Mouse (Mus musculus) T-helper 1 cell (primary cell): Measurements from ENCODE around the gene Tsc2.

Experiments
- in situ Hi-C: fragments of 300-600 bp; cut with MboI, MseI; formaldehyde crosslinking; loops from one replicate; pipeline ENCODE4 v1.15.1; 2025; ENCODE audit warnings: high pct_unique_total_duplicates

Gene Tsc2

DNA sequence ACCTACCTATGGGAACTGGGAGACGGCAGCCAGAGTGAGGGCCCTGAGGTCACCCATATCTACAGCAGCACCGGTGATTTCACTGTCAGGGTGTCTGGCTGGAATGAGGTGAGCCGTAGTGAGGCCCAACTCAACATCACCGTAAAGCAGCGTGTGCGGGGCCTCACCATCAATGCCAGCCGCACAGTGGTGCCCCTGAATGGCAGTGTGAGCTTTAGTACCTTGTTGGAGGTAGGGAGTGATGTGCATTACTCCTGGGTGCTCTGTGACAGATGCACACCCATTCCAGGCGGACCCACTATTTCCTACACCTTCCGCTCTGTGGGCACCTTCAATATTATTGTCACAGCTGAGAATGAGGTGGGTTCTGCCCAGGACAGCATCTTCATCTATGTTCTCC lies 58.6 kb downstream of the Tsc2 start:
- in situ Hi-C loops = no loop called here

DNA sequence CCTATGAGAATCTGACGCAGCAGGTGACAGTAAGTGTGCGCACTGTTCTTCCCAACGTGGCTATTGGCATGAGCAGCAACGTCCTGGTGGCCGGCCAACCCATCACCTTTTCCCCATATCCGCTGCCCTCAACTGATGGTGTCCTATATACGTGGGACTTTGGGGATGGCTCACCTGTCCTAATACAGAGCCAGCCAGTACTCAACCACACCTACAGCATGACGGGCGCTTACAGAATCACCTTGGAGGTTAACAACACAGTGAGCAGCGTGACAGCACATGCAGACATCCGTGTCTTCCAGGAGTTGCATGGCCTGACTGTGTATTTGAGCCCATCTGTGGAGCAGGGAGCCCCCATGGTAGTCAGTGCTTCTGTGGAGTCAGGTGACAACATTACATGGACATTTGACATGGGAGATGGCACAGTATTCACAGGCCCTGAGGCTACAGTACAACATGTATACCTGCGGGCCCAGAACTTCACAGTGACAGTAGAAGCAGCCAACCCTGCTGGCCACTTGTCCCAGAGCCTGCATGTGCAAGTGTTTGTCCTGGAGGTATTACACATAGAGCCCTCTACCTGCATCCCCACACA lies 59.7 kb downstream of the Tsc2 start:
- in situ Hi-C loops = no loop called here

DNA sequence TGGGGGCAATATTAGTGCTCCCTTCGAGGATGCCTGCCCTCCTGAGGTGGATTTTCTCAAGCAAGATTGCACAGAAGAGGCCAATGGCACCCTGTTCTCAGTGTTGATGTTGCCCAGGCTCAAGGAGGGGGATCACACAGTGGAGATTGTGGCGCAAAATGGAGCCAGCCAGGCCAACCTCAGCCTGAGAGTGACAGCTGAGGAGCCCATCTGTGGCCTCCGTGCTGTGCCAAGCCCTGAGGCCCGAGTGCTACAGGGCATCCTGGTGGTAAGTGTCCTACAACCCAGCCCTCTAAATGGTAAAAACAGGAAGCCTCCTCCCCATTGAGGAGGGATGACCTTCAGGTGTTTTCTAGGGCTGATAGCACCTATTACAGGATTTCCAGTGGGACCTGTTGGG lies 62.6 kb downstream of the Tsc2 start:
- in situ Hi-C loops = no loop called here

DNA sequence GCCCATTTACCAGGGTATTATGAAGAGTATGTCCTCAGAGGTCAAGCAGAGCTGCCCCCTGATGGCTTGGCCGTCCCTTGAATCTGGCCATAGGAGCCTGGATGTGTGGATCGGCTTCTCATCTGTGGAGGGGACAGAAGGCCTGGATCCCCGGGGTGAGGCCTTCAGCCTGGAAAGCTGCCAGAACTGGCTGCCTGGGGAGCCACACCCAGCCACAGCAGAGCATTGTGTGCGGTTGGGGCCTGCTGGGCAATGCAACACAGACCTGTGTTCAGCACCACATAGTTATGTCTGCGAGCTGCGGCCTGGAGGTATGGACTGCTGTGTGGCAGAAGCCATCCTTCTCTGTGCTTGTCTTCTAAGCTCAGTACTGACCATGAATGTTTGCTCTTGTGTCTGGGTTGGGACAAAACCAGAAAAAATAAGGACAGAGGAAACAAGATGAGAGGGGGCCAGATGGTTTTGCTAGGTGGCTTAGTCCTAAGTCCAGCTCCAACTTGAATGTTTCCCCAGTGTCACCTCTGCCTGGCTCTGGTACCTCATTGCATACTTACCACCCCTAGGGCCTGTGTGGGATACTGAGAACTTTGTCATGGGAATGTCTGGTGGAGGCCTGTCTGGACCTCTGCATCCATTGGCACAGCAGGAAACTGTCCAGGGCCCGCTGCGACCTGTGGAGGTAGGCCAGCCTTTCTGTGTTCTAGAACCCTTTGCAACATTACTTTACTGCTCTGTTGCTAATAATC lies 65.2 kb downstream of the Tsc2 start:
- in situ Hi-C loops = no loop called here

DNA sequence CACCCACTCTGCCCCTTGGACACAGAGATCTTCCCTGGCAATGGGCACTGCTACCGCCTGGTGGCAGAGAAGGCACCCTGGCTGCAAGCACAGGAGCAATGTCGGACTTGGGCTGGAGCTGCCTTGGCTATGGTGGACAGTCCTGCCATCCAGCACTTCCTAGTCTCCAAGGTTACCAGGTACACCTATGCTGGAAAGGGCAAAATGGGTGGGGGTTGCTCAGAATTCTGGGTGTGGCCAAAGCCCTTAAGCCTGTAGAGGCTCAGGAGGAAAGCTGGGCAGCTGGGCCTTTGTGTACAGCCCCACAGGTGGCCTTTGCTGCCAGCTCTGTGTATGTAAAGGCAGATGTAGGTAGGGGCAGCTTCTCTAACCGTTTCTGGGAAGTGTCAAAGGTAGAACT lies 66.6 kb downstream of the Tsc2 start:
- in situ Hi-C loops = no loop called here

DNA sequence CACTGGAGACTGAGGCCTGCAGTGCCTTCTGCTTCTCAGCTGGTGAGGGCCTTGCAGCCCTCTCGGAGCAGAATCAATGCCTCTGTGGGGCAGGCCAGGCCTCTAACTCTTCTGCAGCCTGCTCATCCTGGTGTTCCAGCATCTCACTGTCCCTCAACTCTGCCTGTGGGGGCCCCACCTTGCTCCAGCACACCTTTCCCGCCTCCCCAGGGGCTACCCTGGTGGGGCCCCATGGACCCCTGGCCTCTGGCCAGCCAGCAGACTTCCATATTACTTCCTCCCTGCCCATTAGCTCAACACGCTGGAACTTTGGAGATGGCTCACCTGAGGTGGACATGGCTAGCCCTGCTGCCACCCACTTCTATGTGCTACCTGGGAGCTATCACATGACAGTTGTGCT lies 67.3 kb downstream of the Tsc2 start:
- in situ Hi-C loops = no loop called here

DNA sequence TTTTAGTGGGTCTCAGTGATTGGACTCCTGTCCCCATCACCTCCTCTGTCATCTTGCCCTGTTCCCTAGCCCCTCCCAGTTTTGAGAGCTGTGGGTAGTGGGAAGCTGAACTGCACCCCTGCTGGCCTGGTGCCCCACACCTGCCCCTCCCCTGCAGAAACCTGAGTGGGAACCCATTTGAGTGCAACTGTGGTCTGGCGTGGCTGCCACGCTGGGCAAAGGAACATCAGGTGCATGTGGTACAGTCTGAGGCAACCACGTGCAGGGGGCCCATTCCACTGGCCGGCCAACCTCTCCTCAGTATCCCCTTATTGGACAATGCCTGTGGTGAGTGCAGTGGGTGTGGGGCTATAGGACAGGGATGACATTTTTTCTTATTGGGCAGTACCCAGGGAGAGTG lies 68.0 kb downstream of the Tsc2 start:
- in situ Hi-C loops = no loop called here

DNA sequence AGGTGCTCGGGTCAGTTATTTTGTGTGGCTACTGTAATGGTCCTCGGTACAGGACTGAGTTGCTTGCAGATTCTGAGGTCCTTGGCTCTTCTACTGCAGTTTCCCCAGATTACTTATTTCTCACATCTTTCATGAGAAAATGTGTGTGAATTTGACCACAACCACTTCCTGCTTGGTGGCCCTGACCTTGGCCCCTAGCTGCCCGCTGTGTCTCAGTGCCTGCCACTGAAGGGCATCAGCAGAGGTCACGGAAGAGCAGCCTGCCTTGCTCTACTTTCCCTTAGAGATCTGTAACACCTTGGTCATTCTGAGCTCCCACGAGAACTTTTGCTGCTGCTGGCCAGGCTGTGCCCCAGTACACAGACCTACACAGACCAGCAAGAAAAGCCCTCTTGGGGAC lies 68.8 kb downstream of the Tsc2 start:
- in situ Hi-C loops = no loop called here

DNA sequence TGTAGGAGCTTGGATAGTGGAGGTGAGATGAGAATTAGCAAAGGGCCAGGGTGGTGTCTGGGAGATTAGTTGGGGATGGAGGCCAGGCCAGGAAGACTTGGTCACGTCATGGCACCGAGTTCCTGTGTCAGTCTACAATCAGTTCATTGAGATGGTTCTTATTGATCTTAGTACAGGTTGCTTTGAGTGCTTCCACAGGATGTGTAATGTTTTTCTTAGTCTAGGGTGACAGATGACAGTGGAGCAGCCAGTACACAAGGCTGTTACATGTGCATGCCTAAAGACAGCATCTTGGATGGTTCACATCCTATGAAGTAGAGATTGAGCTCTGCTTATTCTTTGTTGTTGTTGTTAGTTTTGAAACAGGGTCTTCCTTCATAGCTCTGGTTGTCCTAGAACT lies 70.8 kb downstream of the Tsc2 start:
- in situ Hi-C loops = no loop called here

DNA sequence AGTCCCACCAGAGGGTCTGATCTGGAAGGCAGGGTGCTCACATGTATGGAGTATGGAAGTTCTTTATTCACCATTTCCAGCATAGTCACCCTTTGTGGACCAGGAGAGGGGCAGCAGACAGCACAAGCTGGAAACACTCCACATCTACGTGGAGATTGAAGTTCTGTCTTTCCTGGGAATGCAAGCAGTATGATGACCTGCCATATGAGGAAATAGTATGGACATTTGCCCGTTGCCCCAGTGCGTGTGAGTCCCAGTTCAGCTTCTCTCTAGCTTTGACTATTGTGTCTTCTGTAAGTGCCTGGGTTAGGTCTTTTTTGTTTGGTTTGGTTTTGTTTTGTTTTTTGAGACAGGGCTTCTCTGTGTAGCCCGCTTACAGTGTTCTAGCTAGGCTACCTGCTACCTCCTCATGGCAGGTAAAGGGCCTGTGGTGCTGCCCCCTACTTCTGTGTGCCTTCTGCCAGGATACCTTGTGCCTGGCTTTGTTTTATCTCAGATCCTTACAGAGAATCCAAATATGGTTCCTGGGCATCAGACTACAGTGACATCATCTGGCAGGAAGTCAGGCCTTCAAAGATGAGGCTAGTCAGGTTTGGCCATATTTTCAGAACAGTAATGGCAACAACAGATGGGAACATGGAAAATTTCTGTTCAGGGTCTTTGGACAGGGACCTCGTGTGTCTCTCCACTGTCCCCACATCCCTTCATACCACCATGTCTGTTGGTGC lies 72.0 kb downstream of the Tsc2 start:
- in situ Hi-C loops = no loop called here

DNA sequence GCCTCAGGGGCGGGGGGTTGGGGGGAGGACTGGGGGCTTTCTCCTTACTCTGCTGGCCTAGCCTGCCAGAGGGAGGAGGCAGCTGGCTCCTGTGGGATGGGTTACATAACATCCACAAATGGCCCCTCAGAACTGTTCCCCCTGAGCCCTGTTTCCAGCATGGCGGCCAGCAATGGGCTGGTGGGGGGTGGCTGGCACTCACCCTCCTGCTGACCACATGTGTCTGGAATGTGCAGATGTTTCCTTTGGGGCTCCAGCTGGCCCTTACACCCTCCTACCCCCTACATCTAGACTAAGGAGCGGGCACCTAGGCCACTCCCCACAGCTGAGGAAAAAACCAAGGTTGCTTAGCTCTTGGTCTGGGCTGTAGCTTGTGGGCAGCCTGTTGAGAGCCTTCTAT lies 73.3 kb downstream of the Tsc2 start:
- in situ Hi-C loops = no loop called here

DNA sequence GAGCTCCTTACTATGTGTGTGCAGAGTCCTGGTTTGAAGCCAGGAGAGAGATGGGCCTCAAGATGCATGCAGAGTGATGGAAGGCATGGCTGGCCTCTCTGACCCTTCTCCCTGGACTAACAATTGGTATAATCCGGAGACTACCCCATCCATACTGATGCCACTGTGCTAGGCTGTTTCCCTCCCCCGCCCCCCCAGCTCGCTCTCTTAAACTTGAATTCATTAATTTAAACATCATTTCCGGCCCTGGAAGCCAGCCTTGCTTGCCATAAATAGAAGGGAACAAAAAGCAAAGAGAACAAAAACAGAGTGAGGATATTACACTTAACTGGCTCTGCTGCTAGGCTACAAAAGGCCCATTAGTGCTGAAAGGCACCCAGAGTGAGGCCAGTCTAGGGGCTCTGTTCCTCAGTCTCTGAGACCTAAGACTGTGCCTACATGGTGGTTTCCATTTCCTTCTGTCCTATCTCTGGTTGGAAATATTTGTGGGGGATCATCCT lies 73.8 kb downstream of the Tsc2 start:
- in situ Hi-C loops = no loop called here

DNA sequence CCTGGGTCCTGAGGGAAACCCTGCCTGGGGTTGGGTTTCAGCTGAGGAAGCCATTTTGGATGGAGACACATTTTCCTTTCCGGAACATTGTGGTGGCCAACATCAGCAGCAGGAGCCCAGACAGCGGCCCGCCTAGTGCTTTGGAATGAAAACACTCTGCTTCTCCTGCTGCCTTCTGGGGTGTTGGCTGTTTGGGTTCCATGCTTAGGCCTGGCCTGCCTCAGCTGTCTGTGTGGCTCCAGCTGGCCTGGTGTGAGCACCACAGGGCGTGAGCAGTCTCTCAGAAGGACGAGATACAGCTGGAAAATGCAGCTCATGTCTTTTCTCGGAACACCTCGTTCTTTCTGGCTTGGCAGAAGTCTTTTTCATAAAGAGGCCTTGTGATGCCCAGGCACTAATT lies 75.3 kb downstream of the Tsc2 start:
- in situ Hi-C loops = no loop called here

DNA sequence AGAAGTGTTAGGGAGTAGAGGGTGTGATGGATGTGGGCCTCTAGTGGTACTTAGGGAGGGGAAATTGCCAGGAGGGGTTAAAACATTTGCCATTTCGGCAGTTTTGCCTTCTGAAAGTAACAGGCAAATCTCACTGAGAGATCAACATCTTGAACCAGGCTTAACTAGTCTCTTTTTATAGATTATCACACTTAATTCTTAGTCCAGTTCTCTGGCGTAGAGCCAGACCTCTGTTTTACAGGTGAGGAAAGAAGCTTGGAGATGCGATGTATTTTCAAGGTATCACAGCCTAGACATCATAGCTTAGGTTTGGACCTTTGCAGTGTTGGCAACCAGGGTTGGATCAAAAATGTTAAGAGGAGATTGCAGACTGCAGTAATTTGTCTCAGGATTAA lies 81.4 kb downstream of the Tsc2 start:
- in situ Hi-C loops = no loop called here

DNA sequence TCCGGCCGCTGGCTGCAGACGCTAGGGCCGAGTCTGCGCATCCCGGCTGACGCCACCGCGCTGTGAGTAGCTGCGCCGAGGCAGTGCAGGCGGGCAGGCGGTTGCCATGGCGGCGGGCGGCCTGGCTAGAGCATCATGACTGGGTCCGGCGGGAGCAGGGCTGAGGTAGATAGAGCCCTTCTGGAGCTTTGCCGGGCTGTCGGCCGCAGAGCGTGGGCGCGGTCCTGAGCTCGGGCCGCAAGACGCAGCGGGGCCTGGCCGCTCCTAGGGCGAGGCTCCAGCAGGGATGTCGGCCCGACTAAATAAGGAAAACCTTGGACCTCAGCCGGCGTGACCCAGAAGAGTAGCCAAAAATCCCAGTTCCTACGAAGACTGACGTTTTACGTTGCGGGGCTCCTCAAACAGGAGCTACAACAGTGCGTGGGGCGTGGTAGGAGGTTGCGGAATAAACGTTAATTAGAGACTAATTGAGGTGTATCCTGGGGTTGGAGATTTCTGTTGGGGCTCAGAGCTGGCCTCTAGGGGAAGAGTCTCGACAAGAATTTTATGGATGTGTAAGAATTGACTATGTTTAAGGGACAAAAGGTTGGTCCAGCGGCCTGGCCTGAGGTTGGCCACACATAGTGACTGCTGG lies 81.9 kb downstream of the Tsc2 start:
- in situ Hi-C loops = no loop called here

DNA sequence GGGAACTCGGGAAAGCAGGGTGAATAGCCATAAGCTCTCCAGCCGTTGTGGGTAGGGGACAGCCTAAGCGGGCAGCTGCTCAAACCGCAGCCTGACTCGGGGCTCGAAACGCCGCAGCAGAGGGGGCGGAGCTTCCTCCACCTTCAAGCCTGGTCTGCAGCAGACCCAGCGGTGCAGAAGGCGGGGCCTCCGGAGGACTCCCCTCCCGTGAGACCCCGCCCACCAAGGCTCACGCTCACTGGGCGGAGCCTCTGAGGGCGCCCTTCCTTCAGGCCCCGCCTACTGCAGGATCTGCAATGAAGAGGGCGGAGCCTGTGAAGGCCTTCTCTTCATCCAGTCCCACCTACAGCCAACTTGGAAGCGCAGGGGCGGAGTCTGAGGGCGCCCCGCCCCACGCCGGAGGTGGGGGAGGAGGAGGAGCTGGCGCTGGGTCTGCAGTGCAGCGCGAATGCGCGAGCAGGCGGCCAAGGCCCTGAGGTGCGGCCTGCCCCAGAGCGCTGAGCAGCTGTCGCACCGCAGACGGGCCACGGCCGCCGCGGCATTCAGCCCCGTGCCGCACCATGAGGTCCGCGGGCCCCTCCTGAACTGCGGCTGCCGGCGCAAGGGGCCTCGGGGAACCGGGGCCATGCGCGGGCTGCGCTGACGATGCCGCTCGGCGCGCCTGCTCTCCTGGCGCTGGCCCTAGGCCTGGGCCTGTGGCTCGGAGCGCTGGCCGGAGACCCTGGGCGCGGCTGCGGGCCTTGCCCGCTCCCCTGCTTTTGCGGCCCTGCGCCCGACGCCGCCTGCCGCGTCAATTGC lies 82.6 kb downstream of the Tsc2 start, which contains the start of gene Pkd1:
Gene Pkd1 (plus strand): TSS at position 217 of the 798 bp plus-strand sequence.
- in situ Hi-C loops = loop anchor here (10.0 kb wide), 1 partner anchor 675 kb away; no protein-coding TSS in a partner anchor

DNA sequence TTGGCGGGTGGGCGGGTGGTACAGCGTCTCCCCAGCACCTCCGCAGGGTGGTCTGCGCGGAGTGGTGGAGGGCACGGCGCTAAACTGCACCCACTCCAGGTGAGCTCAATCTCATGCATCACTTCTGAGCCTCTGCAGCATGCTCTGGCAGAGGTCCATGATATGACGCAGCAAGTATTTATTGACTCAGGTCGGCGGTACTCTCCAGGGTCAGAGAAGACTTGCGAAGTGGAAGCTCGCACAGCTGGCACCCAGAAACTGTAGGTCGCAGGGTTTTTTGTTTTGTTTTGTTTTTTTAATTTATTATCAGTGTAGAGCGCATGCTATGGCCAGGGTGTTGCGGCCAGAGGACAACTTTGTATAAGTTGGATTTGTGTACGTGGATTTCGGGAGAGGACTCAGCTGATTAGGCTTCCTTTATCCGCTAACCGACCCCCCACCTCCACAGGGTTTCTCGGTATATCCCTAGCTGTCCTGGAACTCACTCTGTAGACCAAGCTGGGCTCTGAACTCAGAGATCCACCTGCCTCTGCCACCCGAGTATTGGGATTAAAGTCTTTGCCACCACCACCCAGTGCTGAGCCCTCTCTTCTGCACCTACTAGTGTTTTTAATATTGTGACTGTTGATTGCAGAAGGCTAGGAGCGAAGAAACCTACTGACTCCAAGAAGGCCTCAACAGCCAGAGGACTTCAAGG lies 83.4 kb downstream of the Tsc2 start:
- in situ Hi-C loops = loop anchor here (10.0 kb wide), 1 partner anchor 676 kb away; no protein-coding TSS in a partner anchor

DNA sequence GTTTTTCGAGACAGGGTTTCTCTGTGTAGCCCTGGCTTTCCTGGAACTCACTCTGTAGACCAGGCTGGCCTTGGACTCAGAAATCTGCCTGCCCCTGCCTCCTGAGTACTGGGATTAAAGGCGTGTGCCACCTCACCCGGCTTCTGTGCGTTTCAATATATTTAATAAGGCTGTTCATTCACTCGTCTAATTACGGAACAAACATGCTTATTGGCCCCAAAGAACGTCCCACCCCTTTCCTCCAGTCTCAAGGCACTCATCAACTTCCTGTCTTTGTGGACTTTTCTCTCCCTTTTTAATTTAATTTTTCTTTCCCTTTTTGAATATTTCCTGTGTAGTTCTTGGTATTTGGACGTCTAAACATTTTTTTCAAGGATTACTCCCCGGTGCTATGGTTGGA lies 84.0 kb downstream of the Tsc2 start:
- in situ Hi-C loops = loop anchor here (10.0 kb wide), 1 partner anchor 676 kb away; no protein-coding TSS in a partner anchor

DNA sequence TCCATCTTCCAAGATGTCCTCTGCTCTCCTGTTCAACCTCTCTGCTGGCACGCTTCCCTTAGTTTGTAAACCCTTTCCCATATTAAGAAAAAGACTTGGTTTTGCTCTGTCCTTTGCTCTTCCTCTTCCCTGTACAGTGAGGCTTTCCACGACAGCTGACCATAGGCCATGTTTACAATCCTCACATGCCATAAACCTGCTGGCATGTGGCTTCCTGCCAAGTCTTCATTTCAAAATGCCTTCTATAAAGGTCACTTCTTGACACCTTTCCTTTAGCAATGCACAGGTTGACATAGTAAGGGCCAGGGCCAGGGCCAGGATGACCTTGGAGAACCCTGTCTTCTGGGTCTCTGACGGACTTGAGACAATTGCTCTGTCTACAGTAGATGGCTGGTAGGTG lies 86.2 kb downstream of the Tsc2 start:
- in situ Hi-C loops = loop anchor here (10.0 kb wide), 1 partner anchor 679 kb away; no protein-coding TSS in a partner anchor
